7 mouse cellular contexts compared by ENCODE assay signal in genomic region chr5:53995316-53995715, GRCm38 (mm10). TPM values are rescaled to one million over a fixed set of nuclear protein-coding genes. Genes with fewer than 3 reads are reported as not detected.
DNase-seq lines count a peak whose midpoint lies in the region; ATAC-seq lines count a peak whose summit lies in the region.

No protein-coding gene starts in this region.

- H3K4me2 ChIP-seq in limb, embryonic 12.5 days, result peak overlapping the region; percentile 89
- peak overlapping the region; percentile 80 for H3K4me2 ChIP-seq in midbrain, embryonic 14.5 days (ENCODE audit: low read length)

- peak; percentile 73 for ATAC-seq in granulocyte monocyte progenitor cell, adult 5-6 weeks (replicated peaks; ENCODE audit: poor library complexity, severe bottlenecking)
- ATAC-seq in limb, embryonic 12.5 days (ENCODE audit: insufficient number of reproducible peaks, insufficient read depth, low FRiP score, low TSS enrichment, low read depth), result 0 out of 2 replicates have a peak, but pooled peaks have one; percentile 29
- peak; percentile 28 for ATAC-seq in midbrain, embryonic 14.5 days (ENCODE audit: low FRiP score, low TSS enrichment)

- peaks cover 24% of the 10 kb centered on the region for H3K4me1 ChIP-seq in embryonic facial prominence, embryonic 10.5 days
- H3K4me1 ChIP-seq in limb, embryonic 12.5 days (replicated peaks), result peaks cover 20% of the 10 kb centered on the region
- H3K4me1 ChIP-seq in midbrain, embryonic 14.5 days (ENCODE audit: control insufficient read depth, insufficient read depth, low read length), result peaks cover 12% of the 10 kb centered on the region

- peak overlapping the region; percentile 70 for H3K4me3 ChIP-seq in embryonic facial prominence, embryonic 10.5 days
- H3K4me3 ChIP-seq in limb, embryonic 12.5 days (replicated peaks), result peak overlapping the region; percentile 52
- H3K4me3 ChIP-seq in midbrain, embryonic 14.5 days (replicated peaks; ENCODE audit: low read depth, low read length), result peak overlapping the region; percentile 45

- peak; percentile 87 for DNase-seq in adrenal gland, postnatal 14 days
- DNase-seq in embryonic facial prominence, embryonic 10.5 days (ENCODE audit: low spot score), result peak; percentile 66
- DNase-seq in kidney, adult 11 months, result peak; percentile 84
- DNase-seq in midbrain, embryonic 14.5 days, result peak; percentile 89
- DNase-seq in spleen, adult 12 weeks (ENCODE audit: low spot score), result peak; percentile 72

- peak overlapping the region; percentile 71 for H3K27ac ChIP-seq in embryonic facial prominence, embryonic 10.5 days (replicated peaks)
- H3K27ac ChIP-seq in limb, embryonic 12.5 days, result no peak overlapping the region
- no peak overlapping the region for H3K27ac ChIP-seq in midbrain, embryonic 14.5 days (replicated peaks; ENCODE audit: low read depth, low read length)

- H3K36me3 ChIP-seq in embryonic facial prominence, embryonic 10.5 days (replicated peaks), result no peaks in the 10 kb centered on the region
- no peaks in the 10 kb centered on the region for H3K36me3 ChIP-seq in limb, embryonic 12.5 days
- H3K36me3 ChIP-seq in midbrain, embryonic 14.5 days (ENCODE audit: control insufficient read depth, insufficient read depth, low read length), result no peaks in the 10 kb centered on the region

- under 1% methylated on average over 34 of the region's 34 CpGs for WGBS in embryonic facial prominence, embryonic 10.5 days
- WGBS in limb, embryonic 12.5 days, result under 1% methylated on average over 34 of the region's 34 CpGs
- 3% methylated on average over 34 of the region's 34 CpGs for WGBS in midbrain, embryonic 14.5 days

- H3K27me3 ChIP-seq in embryonic facial prominence, embryonic 10.5 days (replicated peaks; ENCODE audit: low read depth, poor library complexity, severe bottlenecking), result peaks cover 13% of the 10 kb centered on the region
- peaks cover 17% of the 10 kb centered on the region for H3K27me3 ChIP-seq in limb, embryonic 12.5 days
- H3K27me3 ChIP-seq in midbrain, embryonic 14.5 days (ENCODE audit: control insufficient read depth, insufficient read depth, low read length), result no peaks in the 10 kb centered on the region

- no peaks in the 10 kb centered on the region for H3K9me3 ChIP-seq in embryonic facial prominence, embryonic 10.5 days
- no peaks in the 10 kb centered on the region for H3K9me3 ChIP-seq in limb, embryonic 12.5 days
- no peaks in the 10 kb centered on the region for H3K9me3 ChIP-seq in midbrain, embryonic 14.5 days (ENCODE audit: control insufficient read depth, low read length)

- peak overlapping the region; percentile 53 for H3K9ac ChIP-seq in limb, embryonic 12.5 days (replicated peaks)
- peak overlapping the region; percentile 49 for H3K9ac ChIP-seq in midbrain, embryonic 14.5 days (replicated peaks; ENCODE audit: low read length)

RNA-seq across cellular contexts. Expression of gene Stim2, which starts 3.0 kb away (rescaled TPM):
- 26.9 and 30.5 TPM in 2 replicates for total RNA-seq in adrenal gland, postnatal 14 days (2021)
- polyA plus RNA-seq in embryonic facial prominence, embryonic 10.5 days (2016; fragmentation: Nextera tagmentation; extraction: Ambion mirVana), result 13.9 and 14.3 TPM in 2 replicates
- 13.4 and 17.7 TPM in 2 replicates for total RNA-seq in granulocyte monocyte progenitor cell, adult 5-6 weeks (2014; fragmentation: Nextera tagmentation)
- total RNA-seq in granulocyte monocyte progenitor cell, adult 5-6 weeks (2017), result 18.0 and 27.9 TPM in 2 replicates
- 16.8 and 19.1 TPM in 2 replicates for polyA plus RNA-seq in limb, embryonic 12.5 days (2016; fragmentation: Nextera tagmentation; extraction: Ambion mirVana)
- polyA plus RNA-seq in midbrain, embryonic 14.5 days (2014; fragmentation: Nextera tagmentation; extraction: Ambion mirVana), result 26.6 and 35.1 TPM in 2 replicates
